Mouse (Mus musculus) E14TG2a.4 (cell line): ENCODE data around the gene Cfap221.

Source experiments
- H3K27me3 ChIP-seq: 2 replicates; pipeline ENCODE4 v1.6.1; 2014; ENCODE audit warnings: low read length, control low read depth; ENCODE audit not compliant: insufficient read depth
- H3K36me3 ChIP-seq: 2 replicates; pipeline ENCODE4 v1.6.1; 2014; ENCODE audit warnings: low read length, control low read depth; ENCODE audit not compliant: insufficient read depth
- H3K4me1 ChIP-seq: replicated peaks from 2 replicates; pipeline ENCODE4 v1.6.1; 2014; ENCODE audit warnings: low read depth, low read length, control low read depth
- H3K4me3 ChIP-seq: replicated peaks from 2 replicates; pipeline ENCODE4 v1.5.1; 2014; ENCODE audit warnings: mild to moderate bottlenecking, low read length
- H3K9me3 ChIP-seq: 2 replicates; pipeline ENCODE4 v1.6.1; 2014; ENCODE audit warnings: low read length, control low read depth
- CTCF ChIP-seq: conservative IDR thresholded peaks from 2 replicates; pipeline ENCODE4 v1.5.1; 2014; ENCODE audit warnings: low read length
- NANOG ChIP-seq: IDR thresholded peaks from 2 replicates; pipeline ENCODE4 v1.6.1; 2014; ENCODE audit warnings: borderline replicate concordance, low read length, mixed read lengths
- POU5F1 ChIP-seq: IDR thresholded peaks from 2 replicates; pipeline ENCODE4 v1.6.1; 2014; ENCODE audit warnings: low read length, borderline replicate concordance

The Cfap221 gene

GRCm38 (mm10) chr1:119936861-119937260 is 60.2 kb downstream of the Cfap221 start:
- TF ChIP-seq POU5F1 (no peak), NANOG (no peak), CTCF (no peak)
- H3K9me3 ChIP-seq: 0 out of 2 replicates have a peak, but pooled peaks cover 7% of the 10 kb centered on the region
- no peak overlapping the region for H3K4me3 ChIP-seq
- H3K4me1 ChIP-seq: peaks cover 11% of the 10 kb centered on the region
- no peaks in the 10 kb centered on the region; the same call in 1 of the 2 replicates for H3K27me3 ChIP-seq
- H3K36me3 ChIP-seq: no peaks in the 10 kb centered on the region

- Histone ChIP-seq H3K9me3 (0 out of 2 replicates have a peak, but pooled peaks cover 7% of the 10 kb centered on the region), H3K4me3 (no peak overlapping the region)
- TF ChIP-seq POU5F1: no peak
- TF ChIP-seq NANOG: no peak
- TF ChIP-seq CTCF: no peak
Measured at GRCm38 (mm10) chr1:119931421-119932150, 65.4 kb downstream of the Cfap221 start.

GRCm38 (mm10) chr1:119929715-119930114 is 67.3 kb downstream of the Cfap221 start:
- Histone ChIP-seq H3K27me3 (peaks cover 9% of the 10 kb centered on the region; the same call in 1 of the 2 replicates), H3K9me3 (0 out of 2 replicates have a peak, but pooled peaks cover 5% of the 10 kb centered on the region), H3K4me1 (no peaks in the 10 kb centered on the region), H3K36me3 (no peaks in the 10 kb centered on the region), H3K4me3 (no peak overlapping the region)
- peak; percentile 13; the same call in 1 of the 2 replicates for TF ChIP-seq CTCF
- no peak for TF ChIP-seq POU5F1
- TF ChIP-seq NANOG: no peak

More at GRCm38 (mm10) chr1:119931421-119932150, 65.4 kb downstream of the Cfap221 start:
- Histone ChIP-seq H3K27me3 (peaks cover 4% of the 10 kb centered on the region; the same call in 1 of the 2 replicates), H3K4me1 (0 out of 2 replicates have a peak, but pooled peaks cover 6% of the 10 kb centered on the region), H3K36me3 (no peaks in the 10 kb centered on the region)

GRCm38 (mm10) chr1:119919299-119919698 is 77.7 kb downstream of the Cfap221 start:
- Histone ChIP-seq H3K9me3 (no peaks in the 10 kb centered on the region), H3K27me3 (peaks cover 15% of the 10 kb centered on the region; the same call in 1 of the 2 replicates), H3K4me3 (no peak overlapping the region), H3K4me1 (no peaks in the 10 kb centered on the region), H3K36me3 (no peaks in the 10 kb centered on the region)
- peak; percentile 65 for TF ChIP-seq CTCF
- no peak for TF ChIP-seq POU5F1

GRCm38 (mm10) chr1:119916823-119917371 is 80.1 kb downstream of the Cfap221 start:
- Histone ChIP-seq H3K4me3 (no peak overlapping the region), H3K27me3 (peaks cover 16% of the 10 kb centered on the region; the same call in 1 of the 2 replicates), H3K4me1 (peaks cover 16% of the 10 kb centered on the region), H3K36me3 (no peaks in the 10 kb centered on the region), H3K9me3 (no peaks in the 10 kb centered on the region)
- TF ChIP-seq NANOG: no peak
- no peak for TF ChIP-seq CTCF
- TF ChIP-seq POU5F1: no peak

- H3K9me3 ChIP-seq: no peaks in the 10 kb centered on the region
- H3K4me1 ChIP-seq: peaks cover 20% of the 10 kb centered on the region
- TF ChIP-seq NANOG (no peak), CTCF (no peak), POU5F1 (no peak)
- peak within 1 kb of the TSS; percentile 79 for H3K4me3 ChIP-seq
- peaks cover 29% of the 10 kb centered on the region for H3K36me3 ChIP-seq
- peaks cover 13% of the 10 kb centered on the region; the same call in 1 of the 2 replicates for H3K27me3 ChIP-seq
Measured at GRCm38 (mm10) chr1:119912953-119913814, 83.8 kb downstream of the Cfap221 start, which contains the start of gene Tmem177. Gene Tmem177, minus strand, starts transcription at chr1:119913208.

- Histone ChIP-seq H3K27me3 (no peaks in the 10 kb centered on the region), H3K4me1 (peaks cover 22% of the 10 kb centered on the region), H3K36me3 (peaks cover 29% of the 10 kb centered on the region), H3K9me3 (no peaks in the 10 kb centered on the region), H3K4me3 (no peak overlapping the region)
- no peak for TF ChIP-seq NANOG
- TF ChIP-seq POU5F1: no peak
- TF ChIP-seq CTCF: no peak
Measured at GRCm38 (mm10) chr1:119907206-119907748, 89.8 kb downstream of the Cfap221 start.

GRCm38 (mm10) chr1:119903231-119903620 is 93.8 kb downstream of the Cfap221 start:
- Histone ChIP-seq H3K27me3 (no peaks in the 10 kb centered on the region), H3K4me1 (peaks cover 21% of the 10 kb centered on the region), H3K36me3 (no peaks in the 10 kb centered on the region), H3K9me3 (no peaks in the 10 kb centered on the region), H3K4me3 (no peak overlapping the region)
- TF ChIP-seq NANOG (no peak), CTCF (no peak), POU5F1 (no peak)
